Mouse (Mus musculus) adrenal gland, adult 10 weeks (tissue): ENCODE measurements around the gene Mboat7. TPM values are rescaled to one million over a fixed set of nuclear protein-coding genes. Genes with fewer than 3 reads are reported as not detected.

ENCODE experiments used
- polyA plus RNA-seq: library from polyadenylated mRNA; stranded (reverse); fragments of 350-450 nt; fragmentation: Illumina TruSeq; extraction: RNeasy Lipid Tissue Mini Kit (QIAGEN cat#74804); gene quantifications from one replicate; pipeline ENCODE4 v1.2.3, GENCODE M21; 2014; ENCODE audit warnings: low read depth, low replicate concordance

Gene Mboat7
- polyA plus RNA-seq: 61.1 TPM

DNA sequence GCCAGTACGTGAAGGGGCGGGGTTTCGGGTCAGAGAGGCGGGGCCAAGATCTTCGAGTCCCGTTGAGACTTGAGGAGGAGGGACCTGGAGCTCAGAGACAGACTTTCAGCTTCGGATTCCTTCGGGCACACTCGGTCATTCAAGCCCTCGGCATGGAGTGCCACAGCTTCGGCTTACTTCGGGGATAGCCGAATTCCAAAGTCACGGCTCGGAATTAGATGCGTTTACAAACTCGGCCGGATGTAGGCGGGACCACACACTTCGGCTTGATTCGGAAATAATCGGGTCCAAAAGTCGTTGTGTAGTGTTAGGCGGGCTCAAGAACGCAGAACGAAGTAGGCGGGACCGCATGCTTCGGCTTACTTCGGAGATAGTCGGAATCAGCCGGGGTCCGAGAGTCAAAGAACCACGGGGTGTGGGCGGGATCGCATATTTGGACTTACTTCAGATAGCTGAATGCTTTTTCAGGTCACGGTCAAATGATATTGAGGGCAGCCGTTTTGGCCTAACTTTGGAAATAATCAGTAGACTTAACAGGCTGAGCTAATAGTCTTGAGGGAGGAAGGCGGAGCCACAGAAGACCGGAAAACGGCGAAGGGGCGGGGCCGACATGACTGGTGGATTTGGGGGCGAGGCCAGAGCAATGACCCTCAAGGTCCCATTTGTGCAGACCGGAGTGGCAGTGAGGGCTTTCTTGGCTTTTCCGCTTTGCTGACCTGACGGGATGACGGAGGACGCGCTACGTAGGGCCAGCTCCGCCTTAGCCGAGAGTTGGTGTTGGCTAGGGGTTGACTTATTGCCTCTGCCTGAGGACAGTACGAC is at the start of gene Mboat7:
Gene Mboat7 (minus strand): TSS at position 537 of the 822 bp plus-strand sequence.

GRCm38 (mm10) chr7:3720268-3720667 is 26.9 kb upstream of the Mboat7 start, which contains the start of gene Pirb:
Gene Pirb (minus strand): TSS chr7:3720391.

GRCm38 (mm10) chr7:3703879-3704441 is 10.6 kb upstream of the Mboat7 start, which contains the start of gene Rps9:
Gene Rps9 (plus strand): TSS chr7:3703993.

DNA sequence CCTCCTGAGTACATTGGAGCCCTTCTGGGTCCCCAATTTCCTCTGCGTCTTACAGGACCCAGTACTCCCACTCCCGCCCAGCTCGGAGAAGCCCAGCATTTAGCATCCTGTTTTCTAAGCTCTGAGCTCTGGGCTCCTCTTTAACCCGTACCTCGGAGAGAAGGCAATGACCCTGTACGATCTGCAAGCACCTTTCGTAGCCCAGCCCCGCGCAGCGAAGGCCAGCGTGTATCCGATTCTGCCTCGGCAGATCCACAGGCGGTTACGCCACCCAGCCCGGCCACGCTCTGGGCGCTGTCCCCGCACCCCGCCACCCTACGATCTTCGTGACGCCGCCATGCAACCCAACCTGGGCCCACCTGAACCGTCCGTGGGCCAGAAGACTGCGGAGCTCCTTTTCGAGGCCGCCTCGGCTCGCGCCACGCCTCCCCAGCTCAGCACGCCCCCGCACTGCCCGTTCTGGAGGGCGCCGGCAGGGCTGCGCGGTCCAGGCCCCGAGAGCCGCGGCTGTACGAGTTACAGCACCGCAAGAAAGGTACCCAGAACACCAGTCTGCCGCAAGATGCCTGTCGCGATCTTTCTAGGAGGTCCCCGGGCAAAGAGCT is 839 bp downstream of the Mboat7 start, which contains the start of gene Tsen34:
Gene Tsen34 (plus strand): TSS at position 482 of the 605 bp plus-strand sequence.

GRCm38 (mm10) chr7:3677342-3677741 is 16.0 kb downstream of the Mboat7 start, which contains the start of gene Tmc4:
Gene Tmc4 (minus strand): TSS chr7:3677553.

DNA sequence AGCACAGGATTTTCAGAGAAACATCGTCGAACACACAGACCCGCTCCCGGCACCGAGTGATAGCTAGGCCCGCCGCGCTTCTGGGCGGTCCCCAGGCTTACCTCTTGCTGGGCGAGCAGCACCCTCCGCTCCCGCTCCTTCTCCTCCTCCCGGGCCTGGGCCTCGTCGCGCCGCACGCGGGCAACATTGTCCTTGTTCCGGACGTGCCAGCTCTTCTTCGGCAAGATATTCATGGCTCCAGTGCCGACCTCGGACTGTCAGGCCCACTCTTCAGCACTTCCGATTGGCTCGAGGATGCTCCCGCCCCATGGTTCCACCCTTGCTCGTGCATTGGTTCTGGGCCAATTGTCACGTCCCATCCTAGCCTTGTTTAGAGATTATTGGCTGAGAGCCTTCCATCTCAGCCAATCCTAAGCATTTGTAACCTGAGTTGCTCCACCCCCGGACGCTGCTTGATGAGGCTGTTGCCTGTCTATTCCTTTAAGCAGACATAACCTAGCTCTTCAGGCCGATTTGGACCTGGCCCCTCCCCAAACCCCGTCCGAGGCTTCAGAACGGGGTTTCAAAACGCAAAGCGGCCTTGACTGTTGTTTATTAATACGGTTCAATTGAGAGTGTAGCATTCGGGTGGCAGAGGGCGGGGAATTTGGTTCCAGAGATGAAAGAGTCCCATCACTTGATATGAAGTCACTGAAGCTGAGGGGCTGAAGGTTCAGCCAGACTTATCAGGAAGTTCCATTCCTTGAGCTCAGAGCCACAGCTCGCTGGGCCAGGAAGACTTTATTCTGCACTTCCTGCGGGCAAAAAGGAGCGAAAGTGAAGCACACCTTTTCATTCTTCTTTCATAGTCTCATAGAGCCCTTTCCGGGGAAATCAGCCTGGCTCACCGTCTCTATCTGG is 27.9 kb downstream of the Mboat7 start, which contains the start of gene Leng1:
Gene Leng1 (minus strand): TSS at position 626 of the 900 bp plus-strand sequence.

GRCm38 (mm10) chr7:3644672-3645487 is 48.4 kb downstream of the Mboat7 start, which contains the start of gene Cnot3:
Gene Cnot3 (plus strand): TSS chr7:3645268.

DNA sequence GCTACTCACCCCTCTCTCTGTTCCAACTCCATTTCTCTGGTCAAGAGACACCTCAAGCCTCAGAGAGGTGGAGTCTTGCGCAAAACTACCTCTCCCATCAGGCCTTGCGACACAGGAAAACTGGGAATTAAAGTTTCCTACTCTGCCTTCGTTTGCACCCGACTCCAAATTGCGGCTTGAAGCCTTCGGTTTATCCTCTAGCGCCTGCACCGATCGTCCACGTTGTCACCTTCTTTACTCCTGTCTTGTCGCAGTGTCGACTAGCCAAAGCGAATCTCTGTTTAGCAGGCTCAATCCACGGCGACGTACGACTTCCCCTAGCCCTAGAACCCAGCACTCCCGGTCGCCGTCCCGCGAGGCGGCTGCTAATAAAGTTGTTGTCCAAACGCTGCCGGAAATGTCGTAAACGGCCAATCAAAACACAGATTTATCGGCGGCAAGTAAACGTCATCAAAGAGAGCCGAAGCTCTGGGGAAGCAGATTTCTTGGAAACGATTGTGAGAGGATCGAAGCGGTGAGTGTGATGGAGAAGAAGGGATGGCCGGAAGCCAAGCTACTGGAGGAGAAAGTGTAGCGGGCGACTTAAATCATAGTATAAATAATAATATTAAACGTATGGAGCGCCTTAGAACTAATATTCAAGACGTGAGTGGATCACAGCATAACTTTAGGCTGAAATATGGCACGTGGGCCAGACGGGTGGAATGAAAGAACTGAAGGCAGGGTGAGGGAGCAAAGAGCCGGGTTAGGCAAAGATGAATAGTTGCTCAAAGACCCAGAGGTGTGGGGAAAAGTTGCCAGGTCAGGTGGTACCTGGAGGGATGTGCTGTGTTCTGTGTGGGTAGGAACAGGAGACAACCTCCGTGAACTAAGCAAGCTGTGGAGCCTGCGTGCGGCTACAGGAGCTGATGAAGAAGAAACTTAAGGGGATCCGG is 63.5 kb downstream of the Mboat7 start, which contains the start of the genes Tfpt and Prpf31:
Gene Tfpt (minus strand): TSS at position 387 of the 935 bp plus-strand sequence.
Gene Prpf31 (plus strand): TSS at position 443 of the 935 bp plus-strand sequence.

Other genes starting within 250 kb of the Mboat7 start
- not detected for gene Tarm1, start 190.9 kb downstream of the Mboat7 start, polyA plus RNA-seq
- gene Oscar, start 77.4 kb downstream of the Mboat7 start, polyA plus RNA-seq: not detected
- 21.2 TPM for gene Ndufa3, start 76.2 kb downstream of the Mboat7 start, polyA plus RNA-seq
- 1.6 TPM for gene Tfpt, start 63.6 kb downstream of the Mboat7 start, polyA plus RNA-seq
- 23.3 TPM for gene Prpf31, start 63.5 kb downstream of the Mboat7 start, polyA plus RNA-seq
- 12.3 TPM for gene Cnot3, start 48.3 kb downstream of the Mboat7 start, polyA plus RNA-seq
- 6.0 TPM for gene Leng1, start 27.7 kb downstream of the Mboat7 start, polyA plus RNA-seq
- 7.2 TPM for gene Tmc4, start 16.0 kb downstream of the Mboat7 start, polyA plus RNA-seq
- 9.3 TPM for gene Tsen34, start 660 bp downstream of the Mboat7 start, polyA plus RNA-seq
- gene Rps9, start 10.5 kb upstream of the Mboat7 start, polyA plus RNA-seq: 11.8 TPM
- 2.7 TPM for gene Pirb, start 26.9 kb upstream of the Mboat7 start, polyA plus RNA-seq
- not detected for gene Gm15448, start 132.2 kb upstream of the Mboat7 start, polyA plus RNA-seq
- gene Pira2, start 151.5 kb upstream of the Mboat7 start, polyA plus RNA-seq: 0.58 TPM
- gene Gm14548, start 204.6 kb upstream of the Mboat7 start, polyA plus RNA-seq: not detected
- gene Lilra6, start 222.0 kb upstream of the Mboat7 start, polyA plus RNA-seq: not detected